Mouse (Mus musculus) ES-E14 (cell line): ENCODE results near the gene Dnah7c.

ENCODE experiments used
- CHD2 ChIP-seq: IDR thresholded peaks from 2 replicates; pipeline ENCODE4 v1.6.1; 2014; ENCODE audit warnings: mild to moderate bottlenecking, low read depth, low read length, inconsistent platforms
- HCFC1 ChIP-seq: IDR thresholded peaks from 2 replicates; pipeline ENCODE4 v1.6.1; 2012; ENCODE audit warnings: low read length, inconsistent platforms, borderline replicate concordance; ENCODE audit not compliant: insufficient read depth
- MAFK ChIP-seq: IDR thresholded peaks from 2 replicates; pipeline ENCODE4 v1.6.1; 2014; ENCODE audit warnings: mild to moderate bottlenecking, low read depth, low read length, inconsistent platforms; ENCODE audit not compliant: insufficient read depth

- TF ChIP-seq MAFK (no peak), CHD2 (no peak), HCFC1 (no peak)
Measured at GRCm38 (mm10) chr1:46852600-46853272, 427.3 kb downstream of the Dnah7c start.
